Mouse (Mus musculus) induced T-regulatory cell, adult 2 months (primary cell): ENCODE measurements around the gene Rhbdf2.

Experiments used
- DNase-seq: peaks from one replicate; pipeline ENCODE4 v3.0.0-alpha.2; 2012; ENCODE audit warnings: low read depth

Rhbdf2 gene

GRCm38 (mm10) chr11:116549273-116550038 is 77.4 kb downstream of the Rhbdf2 start:
- DNase-seq = no peak

- DNase-seq = no peak
These were observed 78.0 kb downstream of the Rhbdf2 start for GRCm38 (mm10) chr11:116548780-116549179.
